Mouse (Mus musculus): Measurements from ENCODE around the gene Bri3bp. TPM values are rescaled to one million over a fixed set of nuclear protein-coding genes. Genes with fewer than 3 reads are reported as not detected.
"Not testable (repeated sequence)": the region's sequence is repeated elsewhere in the genome, so short reads cannot be mapped to it uniquely, and the experiment has no call there.

Gene Bri3bp
- polyA plus RNA-seq, 1 experiment from 2014 or later: 25.3 TPM

DNA sequence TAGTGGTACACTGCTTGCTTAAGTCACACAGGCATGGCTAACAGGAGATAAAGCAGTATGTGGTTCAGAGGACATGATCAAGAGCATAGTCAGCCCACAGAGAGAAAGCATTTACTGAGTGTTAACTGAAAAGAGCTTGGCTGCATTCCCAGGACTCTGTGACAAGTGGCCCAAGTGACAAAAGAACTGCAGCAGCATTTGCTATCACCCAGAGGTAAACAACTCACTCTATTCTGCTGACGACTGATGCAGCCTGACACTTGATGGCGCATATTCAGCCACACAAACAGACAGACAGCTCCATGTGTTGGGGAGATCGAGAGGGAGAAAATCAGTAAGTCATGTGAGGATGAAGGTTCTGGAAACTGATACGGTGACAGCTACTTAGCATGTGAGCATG, 27.6 kb upstream of the Bri3bp start:
- ATAC-seq (ENCODE audit: low FRiP score, low TSS enrichment) (no peak), DNase-seq (ENCODE audit: low spot score) (no peak)
- WGBS: 79% methylated on average over 4 of the region's 4 CpGs
- Histone ChIP-seq H3K4me3 (ENCODE audit: low read depth, low read length) (no peak overlapping the region), H3K27me3 (ENCODE audit: control insufficient read depth, insufficient read depth, low read length) (no peaks in the 10 kb centered on the region), H3K4me1 (replicated peaks; ENCODE audit: control insufficient read depth, insufficient read depth) (no peaks in the 10 kb centered on the region), H3K9ac (ENCODE audit: low read length) (no peak overlapping the region), H3K4me2 (replicated peaks; ENCODE audit: low read depth) (no peak overlapping the region), H3K36me3 (ENCODE audit: control insufficient read depth, insufficient read depth, low read length) (peaks cover 20% of the 10 kb centered on the region; the same call in 1 of the 2 replicates), H3K9me3 (ENCODE audit: control insufficient read depth, low read length) (no peaks in the 10 kb centered on the region), H3K27ac (replicated peaks) (no peak overlapping the region)
- TF ChIP-seq CTCF (IDR thresholded peaks at IDR 0.05; ENCODE audit: low read depth): no peak
- TF ChIP-seq EP300 (optimal IDR thresholded peaks at IDR 0.05): no peak

GRCm38 (mm10) chr5:125416183-125416582, 25.2 kb upstream of the Bri3bp start:
- Histone ChIP-seq H3K4me3 (ENCODE audit: low read depth, low read length) (no peak overlapping the region), H3K27me3 (ENCODE audit: control insufficient read depth, insufficient read depth, low read length) (no peaks in the 10 kb centered on the region), H3K4me1 (replicated peaks; ENCODE audit: control insufficient read depth, insufficient read depth) (no peaks in the 10 kb centered on the region), H3K36me3 (ENCODE audit: control insufficient read depth, insufficient read depth, low read length) (peaks cover 29% of the 10 kb centered on the region), H3K9ac (ENCODE audit: low read length) (no peak overlapping the region), H3K4me2 (replicated peaks; ENCODE audit: low read depth) (no peak overlapping the region), H3K9me3 (ENCODE audit: control insufficient read depth, low read length) (no peaks in the 10 kb centered on the region), H3K27ac (replicated peaks) (no peak overlapping the region)
- TF ChIP-seq CTCF (IDR thresholded peaks at IDR 0.05; ENCODE audit: low read depth): no peak
- TF ChIP-seq EP300 (optimal IDR thresholded peaks at IDR 0.05): no peak
- DNase-seq (ENCODE audit: low spot score) (no peak), ATAC-seq (ENCODE audit: low FRiP score, low TSS enrichment) (no peak)
- 91% methylated on average over 8 of the region's 8 CpGs for WGBS

- no peak for DNase-seq (ENCODE audit: low spot score)
- no peaks in the 10 kb centered on the region for H3K9me3 ChIP-seq (ENCODE audit: control insufficient read depth, low read length)
- 86% methylated on average over 12 of the region's 12 CpGs for WGBS
- ATAC-seq (ENCODE audit: low FRiP score, low TSS enrichment): no peak
- no peak overlapping the region for H3K27ac ChIP-seq (replicated peaks)
- no peaks in the 10 kb centered on the region for H3K4me1 ChIP-seq (replicated peaks; ENCODE audit: control insufficient read depth, insufficient read depth)
- no peak overlapping the region for H3K4me3 ChIP-seq (ENCODE audit: low read depth, low read length)
- H3K36me3 ChIP-seq (ENCODE audit: control insufficient read depth, insufficient read depth, low read length): peaks cover 34% of the 10 kb centered on the region
- TF ChIP-seq CTCF (IDR thresholded peaks at IDR 0.05; ENCODE audit: low read depth) (no peak), EP300 (optimal IDR thresholded peaks at IDR 0.05) (no peak)
- H3K27me3 ChIP-seq (ENCODE audit: control insufficient read depth, insufficient read depth, low read length): no peaks in the 10 kb centered on the region
- H3K4me2 ChIP-seq (replicated peaks; ENCODE audit: low read depth): no peak overlapping the region
- H3K9ac ChIP-seq (ENCODE audit: low read length): no peak overlapping the region
These were observed 22.7 kb upstream of the Bri3bp start for GRCm38 (mm10) chr5:125418636-125419035.

- DNase-seq (ENCODE audit: low spot score) (no peak), ATAC-seq (ENCODE audit: low FRiP score, low TSS enrichment) (no peak)
- H3K27me3 ChIP-seq (ENCODE audit: control insufficient read depth, insufficient read depth, low read length): no peaks in the 10 kb centered on the region
- no peak overlapping the region for H3K9ac ChIP-seq (ENCODE audit: low read length)
- WGBS: 77% methylated on average over 11 of the region's 11 CpGs
- peaks cover 37% of the 10 kb centered on the region for H3K36me3 ChIP-seq (ENCODE audit: control insufficient read depth, insufficient read depth, low read length)
- no peak overlapping the region for H3K4me3 ChIP-seq (ENCODE audit: low read depth, low read length)
- no peak overlapping the region for H3K4me2 ChIP-seq (replicated peaks; ENCODE audit: low read depth)
- H3K4me1 ChIP-seq (replicated peaks; ENCODE audit: control insufficient read depth, insufficient read depth): no peaks in the 10 kb centered on the region
- no peaks in the 10 kb centered on the region for H3K9me3 ChIP-seq (ENCODE audit: control insufficient read depth, low read length)
- H3K27ac ChIP-seq (replicated peaks): no peak overlapping the region
- TF ChIP-seq EP300 (optimal IDR thresholded peaks at IDR 0.05) (no peak), CTCF (IDR thresholded peaks at IDR 0.05; ENCODE audit: low read depth) (no peak)
These were observed 22.2 kb upstream of the Bri3bp start for GRCm38 (mm10) chr5:125419124-125419523.

- DNase-seq (ENCODE audit: low spot score) (no peak), ATAC-seq (ENCODE audit: low FRiP score, low TSS enrichment) (no peak)
- no peak overlapping the region for H3K4me2 ChIP-seq (replicated peaks; ENCODE audit: low read depth)
- H3K9ac ChIP-seq (ENCODE audit: low read length): no peak overlapping the region
- 91% methylated on average over 10 of the region's 10 CpGs for WGBS
- H3K4me1 ChIP-seq (replicated peaks; ENCODE audit: control insufficient read depth, insufficient read depth): no peaks in the 10 kb centered on the region
- no peak overlapping the region for H3K27ac ChIP-seq (replicated peaks)
- H3K27me3 ChIP-seq (ENCODE audit: control insufficient read depth, insufficient read depth, low read length): no peaks in the 10 kb centered on the region
- H3K9me3 ChIP-seq (ENCODE audit: control insufficient read depth, low read length): no peaks in the 10 kb centered on the region
- no peak overlapping the region for H3K4me3 ChIP-seq (ENCODE audit: low read depth, low read length)
- TF ChIP-seq CTCF (IDR thresholded peaks at IDR 0.05; ENCODE audit: low read depth) (no peak), EP300 (optimal IDR thresholded peaks at IDR 0.05) (no peak)
- peaks cover 38% of the 10 kb centered on the region for H3K36me3 ChIP-seq (ENCODE audit: control insufficient read depth, insufficient read depth, low read length)
These were observed 15.6 kb upstream of the Bri3bp start for GRCm38 (mm10) chr5:125425698-125426276.

- no peak overlapping the region for H3K4me3 ChIP-seq (ENCODE audit: low read depth, low read length)
- TF ChIP-seq EP300 (optimal IDR thresholded peaks at IDR 0.05): no peak
- TF ChIP-seq CTCF (IDR thresholded peaks at IDR 0.05; ENCODE audit: low read depth): no peak
- no peaks in the 10 kb centered on the region for H3K4me1 ChIP-seq (replicated peaks; ENCODE audit: control insufficient read depth, insufficient read depth)
- no peak overlapping the region for H3K9ac ChIP-seq (ENCODE audit: low read length)
- 93% methylated on average over 10 of the region's 10 CpGs for WGBS
- peak; percentile 51; the same call in 1 of the 2 replicates for ATAC-seq (ENCODE audit: low FRiP score, low TSS enrichment)
- no peak for DNase-seq (ENCODE audit: low spot score)
- H3K27me3 ChIP-seq (ENCODE audit: control insufficient read depth, insufficient read depth, low read length): no peaks in the 10 kb centered on the region
- H3K4me2 ChIP-seq (replicated peaks; ENCODE audit: low read depth): no peak overlapping the region
- H3K36me3 ChIP-seq (ENCODE audit: control insufficient read depth, insufficient read depth, low read length): peaks cover 36% of the 10 kb centered on the region
- H3K9me3 ChIP-seq (ENCODE audit: control insufficient read depth, low read length): no peaks in the 10 kb centered on the region
- no peak overlapping the region for H3K27ac ChIP-seq (replicated peaks)
These were observed 15.0 kb upstream of the Bri3bp start for GRCm38 (mm10) chr5:125426343-125426742.

DNA sequence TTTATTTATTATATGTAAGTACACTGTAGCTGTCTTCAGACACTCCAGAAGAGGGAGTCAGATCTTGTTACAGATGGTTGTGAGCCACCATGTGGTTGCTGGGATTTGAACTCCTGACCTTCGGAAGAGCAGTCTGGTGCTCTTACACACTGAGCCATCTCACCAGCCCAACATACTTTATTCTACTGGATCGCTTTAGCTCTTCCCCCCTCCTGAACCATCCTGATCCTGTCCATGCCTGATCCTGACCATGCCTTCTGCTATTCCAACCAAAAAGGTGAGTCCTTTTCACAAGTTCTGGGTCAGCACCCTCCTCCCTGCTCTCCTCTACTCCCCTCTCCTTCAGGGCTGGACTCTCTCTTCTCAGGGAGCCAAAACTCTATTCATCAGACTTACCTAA, 9.0 kb upstream of the Bri3bp start:
- H3K9ac ChIP-seq (ENCODE audit: low read length); H3K27me3 ChIP-seq (ENCODE audit: control insufficient read depth, insufficient read depth, low read length); H3K9me3 ChIP-seq (ENCODE audit: control insufficient read depth, low read length); H3K4me3 ChIP-seq (ENCODE audit: low read depth, low read length); H3K4me1 ChIP-seq (replicated peaks; ENCODE audit: control insufficient read depth, insufficient read depth); DNase-seq (ENCODE audit: low spot score); ATAC-seq (ENCODE audit: low FRiP score, low TSS enrichment); H3K36me3 ChIP-seq (ENCODE audit: control insufficient read depth, insufficient read depth, low read length); H3K27ac ChIP-seq (replicated peaks); H3K4me2 ChIP-seq (replicated peaks; ENCODE audit: low read depth): not testable (repeated sequence)
- WGBS: 92% methylated on average over 2 of the region's 2 CpGs

All from stomach, postnatal 0 days (tissue).